Mouse (Mus musculus) liver, embryonic 15.5 days (tissue): ENCODE results near the gene Sft2d1. TPM values are rescaled to one million over a fixed set of nuclear protein-coding genes. Genes with fewer than 3 reads are reported as not detected.

Experiments
- ATAC-seq: fragments of 200-750 bp; cut with Nextera tagmentation; 2 replicates; pipeline ENCODE4 v1.8.0; 2017; ENCODE audit warnings: moderate number of reproducible peaks, mild to moderate bottlenecking, moderate library complexity; ENCODE audit not compliant: insufficient read depth
- H3K27ac ChIP-seq: fragments of 300-500 bp; sonication (generic); replicated peaks from 2 replicates; pipeline ENCODE4 v1.5.1; 2015; ENCODE audit warnings: mild to moderate bottlenecking, inconsistent platforms
- H3K27me3 ChIP-seq: fragments of 300-500 bp; sonication (generic); 2 replicates; pipeline ENCODE4 v1.6.1; 2015; ENCODE audit warnings: mild to moderate bottlenecking, inconsistent platforms
- H3K36me3 ChIP-seq: fragments of 300-500 bp; sonication (generic); replicated peaks from 2 replicates; pipeline ENCODE4 v1.6.1; 2015; ENCODE audit warnings: moderate library complexity, mild to moderate bottlenecking, inconsistent platforms
- H3K4me1 ChIP-seq: fragments of 300-500 bp; sonication (generic); replicated peaks from 2 replicates; pipeline ENCODE4 v1.6.1; 2015; ENCODE audit warnings: inconsistent platforms
- H3K4me2 ChIP-seq: fragments of 300-500 bp; sonication (generic); 2 replicates; pipeline ENCODE4 v1.6.1; 2015; ENCODE audit warnings: moderate library complexity, mild to moderate bottlenecking, inconsistent platforms
- H3K4me3 ChIP-seq: fragments of 300-500 bp; sonication (generic); replicated peaks from 2 replicates; pipeline ENCODE4 v1.5.1; 2015; ENCODE audit warnings: mild to moderate bottlenecking, inconsistent platforms
- H3K9ac ChIP-seq: fragments of 300-500 bp; sonication (generic); 2 replicates; pipeline ENCODE4 v1.6.1; 2015; ENCODE audit warnings: moderate library complexity, mild to moderate bottlenecking, inconsistent platforms
- H3K9me3 ChIP-seq: fragments of 300-500 bp; sonication (generic); replicated peaks from 2 replicates; pipeline ENCODE4 v1.6.1; 2016; ENCODE audit warnings: inconsistent platforms
- WGBS: fragments of 180-500 bp; shearing (Covaris S2); methylation state at CpG from one replicate; pipeline ENCODE4 v1.1.7; 2015; ENCODE audit warnings: mixed read lengths; ENCODE audit not compliant: insufficient replicate concordance; 5-methylcytosine and 5-hydroxymethylcytosine counted together
- polyA plus RNA-seq: library from polyadenylated mRNA; unstranded; fragments of >200 nt; fragmentation: Nextera tagmentation; extraction: Ambion mirVana; gene quantifications from 2 replicates; pipeline ENCODE4 v1.2.1, GENCODE M21; 2015

The Sft2d1 gene
- polyA plus RNA-seq, 1 experiment from 2014 or later, result 50.1 TPM

- no peak for ATAC-seq
- Histone ChIP-seq H3K27ac (no peak overlapping the region), H3K4me3 (peak overlapping the region; percentile 29), H3K36me3 (no peaks in the 10 kb centered on the region), H3K27me3 (peaks cover 59% of the 10 kb centered on the region), H3K4me2 (peak overlapping the region; percentile 56), H3K4me1 (peaks cover 8% of the 10 kb centered on the region), H3K9me3 (no peaks in the 10 kb centered on the region), H3K9ac (no peak overlapping the region)
- WGBS, result under 1% methylated on average over 80 of the region's 92 CpGs
Measured at GRCm38 (mm10) chr17:8340407-8341359, 29.8 kb downstream of the Sft2d1 start.

GRCm38 (mm10) chr17:8341360-8341963, 30.6 kb downstream of the Sft2d1 start:
- H3K4me3 ChIP-seq, result peak overlapping the region; percentile 29; the same call in 1 of the 2 replicates
- H3K36me3 ChIP-seq, result no peaks in the 10 kb centered on the region
- H3K9me3 ChIP-seq, result no peaks in the 10 kb centered on the region
- H3K9ac ChIP-seq, result no peak overlapping the region
- 17% methylated on average over 43 of the region's 46 CpGs for WGBS
- H3K27ac ChIP-seq, result no peak overlapping the region
- H3K4me2 ChIP-seq, result peak overlapping the region; percentile 56
- H3K4me1 ChIP-seq, result peaks cover 8% of the 10 kb centered on the region
- peaks cover 59% of the 10 kb centered on the region for H3K27me3 ChIP-seq
- ATAC-seq, result no peak

- H3K4me2 ChIP-seq, result no peak overlapping the region
- no peaks in the 10 kb centered on the region for H3K36me3 ChIP-seq
- ATAC-seq, result no peak
- H3K27me3 ChIP-seq, result peaks cover 59% of the 10 kb centered on the region
- H3K9ac ChIP-seq, result no peak overlapping the region
- H3K4me3 ChIP-seq, result no peak overlapping the region
- 12% methylated on average over 5 of the region's 5 CpGs for WGBS
- no peak overlapping the region for H3K27ac ChIP-seq
- H3K9me3 ChIP-seq, result no peaks in the 10 kb centered on the region
- peaks cover 8% of the 10 kb centered on the region for H3K4me1 ChIP-seq
Measured at GRCm38 (mm10) chr17:8342706-8343105, 31.8 kb downstream of the Sft2d1 start.

GRCm38 (mm10) chr17:8343416-8343815, 32.5 kb downstream of the Sft2d1 start:
- Histone ChIP-seq H3K4me1 (peaks cover 8% of the 10 kb centered on the region), H3K36me3 (no peaks in the 10 kb centered on the region), H3K9ac (no peak overlapping the region), H3K27me3 (peaks cover 51% of the 10 kb centered on the region), H3K4me2 (no peak overlapping the region), H3K4me3 (no peak overlapping the region), H3K27ac (no peak overlapping the region), H3K9me3 (no peaks in the 10 kb centered on the region)
- 69% methylated on average over 6 of the region's 6 CpGs for WGBS
- no peak for ATAC-seq

- H3K27ac ChIP-seq, result no peak overlapping the region
- peaks cover 7% of the 10 kb centered on the region; the same call in 1 of the 2 replicates for H3K27me3 ChIP-seq
- H3K4me3 ChIP-seq, result no peak overlapping the region
- H3K9me3 ChIP-seq, result no peaks in the 10 kb centered on the region
- WGBS, result 61% methylated on average over 5 of the region's 5 CpGs
- H3K36me3 ChIP-seq, result no peaks in the 10 kb centered on the region
- no peak overlapping the region for H3K4me2 ChIP-seq
- H3K9ac ChIP-seq, result no peak overlapping the region
- no peak for ATAC-seq
- no peaks in the 10 kb centered on the region for H3K4me1 ChIP-seq
Measured at GRCm38 (mm10) chr17:8347765-8348285, 36.9 kb downstream of the Sft2d1 start.

GRCm38 (mm10) chr17:8348941-8349340, 38.0 kb downstream of the Sft2d1 start:
- Histone ChIP-seq H3K4me3 (no peak overlapping the region), H3K27ac (no peak overlapping the region), H3K4me2 (no peak overlapping the region), H3K36me3 (no peaks in the 10 kb centered on the region), H3K27me3 (no peaks in the 10 kb centered on the region; the same call in 1 of the 2 replicates), H3K9ac (no peak overlapping the region), H3K4me1 (no peaks in the 10 kb centered on the region), H3K9me3 (no peaks in the 10 kb centered on the region)
- no peak for ATAC-seq
- WGBS, result 54% methylated on average over 4 of the region's 4 CpGs

- no peaks in the 10 kb centered on the region for H3K36me3 ChIP-seq
- H3K9me3 ChIP-seq, result no peaks in the 10 kb centered on the region
- no peak overlapping the region for H3K27ac ChIP-seq
- 60% methylated on average over 7 of the region's 7 CpGs for WGBS
- H3K4me2 ChIP-seq, result no peak overlapping the region
- H3K4me3 ChIP-seq, result no peak overlapping the region
- ATAC-seq, result no peak
- no peaks in the 10 kb centered on the region for H3K27me3 ChIP-seq
- H3K4me1 ChIP-seq, result no peaks in the 10 kb centered on the region
- no peak overlapping the region for H3K9ac ChIP-seq
Measured at GRCm38 (mm10) chr17:8351088-8351487, 40.2 kb downstream of the Sft2d1 start.

- WGBS, result 56% methylated on average over 6 of the region's 6 CpGs
- no peak within 1 kb of the TSS for H3K4me3 ChIP-seq
- no peak within 1 kb of the TSS for H3K4me2 ChIP-seq
- no peaks in the 10 kb centered on the region for H3K9me3 ChIP-seq
- no peaks in the 10 kb centered on the region for H3K36me3 ChIP-seq
- no peaks in the 10 kb centered on the region for H3K4me1 ChIP-seq
- no peaks in the 10 kb centered on the region for H3K27me3 ChIP-seq
- H3K27ac ChIP-seq, result no peak within 1 kb of the TSS
- no peak within 1 kb of the TSS for H3K9ac ChIP-seq
- ATAC-seq, result no peak
Measured at GRCm38 (mm10) chr17:8355692-8356091, 44.8 kb downstream of the Sft2d1 start, which contains the start of gene T2. Gene T2, plus strand, starts transcription at chr17:8355992.

GRCm38 (mm10) chr17:8357498-8357897, 46.6 kb downstream of the Sft2d1 start:
- Histone ChIP-seq H3K27me3 (peaks cover 7% of the 10 kb centered on the region; the same call in 1 of the 2 replicates), H3K36me3 (no peaks in the 10 kb centered on the region), H3K4me2 (no peak overlapping the region), H3K27ac (no peak overlapping the region), H3K4me1 (no peaks in the 10 kb centered on the region), H3K9me3 (no peaks in the 10 kb centered on the region), H3K4me3 (no peak overlapping the region), H3K9ac (no peak overlapping the region)
- 65% methylated on average over 6 of the region's 6 CpGs for WGBS
- ATAC-seq, result no peak

GRCm38 (mm10) chr17:8360876-8361275, 50.0 kb downstream of the Sft2d1 start:
- WGBS, result 67% methylated on average over 5 of the region's 5 CpGs
- H3K4me1 ChIP-seq, result no peaks in the 10 kb centered on the region

More at GRCm38 (mm10) chr17:8360876-8361275, 50.0 kb downstream of the Sft2d1 start:
- H3K36me3 ChIP-seq, result no peaks in the 10 kb centered on the region
- H3K9ac ChIP-seq, result no peak overlapping the region
- H3K4me3 ChIP-seq, result no peak overlapping the region
- H3K4me2 ChIP-seq, result no peak overlapping the region
- ATAC-seq, result no peak
- no peaks in the 10 kb centered on the region for H3K9me3 ChIP-seq
- H3K27me3 ChIP-seq, result peaks cover 9% of the 10 kb centered on the region; the same call in 1 of the 2 replicates
- no peak overlapping the region for H3K27ac ChIP-seq
